Mouse (Mus musculus) heart, embryonic 13.5 days (tissue): ENCODE results near the gene Gm10409. TPM values are rescaled to one million over a fixed set of nuclear protein-coding genes. Genes with fewer than 3 reads are reported as not detected.
"Not testable (repeated sequence)": the region's sequence is repeated elsewhere in the genome, so short reads cannot be mapped to it uniquely, and the experiment has no call there.

ENCODE experiments used
- ATAC-seq: fragments of 200-750 bp; cut with Nextera tagmentation; 2 replicates; pipeline ENCODE4 v1.8.0; 2017; ENCODE audit warnings: moderate TSS enrichment; ENCODE audit not compliant: insufficient number of reproducible peaks, low FRiP score, low TSS enrichment; ENCODE audit errors: extremely low read depth
- H3K27ac ChIP-seq: fragments of 300-500 bp; sonication (generic); replicated peaks from 2 replicates; pipeline ENCODE4 v1.5.1; 2015; ENCODE audit warnings: moderate library complexity, mild to moderate bottlenecking, inconsistent platforms
- H3K27me3 ChIP-seq: fragments of 300-500 bp; sonication (generic); replicated peaks from 2 replicates; pipeline ENCODE4 v1.6.1; 2015; ENCODE audit warnings: mild to moderate bottlenecking, inconsistent platforms
- H3K36me3 ChIP-seq: fragments of 300-500 bp; sonication (generic); 2 replicates; pipeline ENCODE4 v1.6.1; 2015; ENCODE audit warnings: mild to moderate bottlenecking, inconsistent platforms
- H3K4me1 ChIP-seq: fragments of 300-500 bp; sonication (generic); 2 replicates; pipeline ENCODE4 v1.6.1; 2015; ENCODE audit warnings: inconsistent platforms
- H3K4me2 ChIP-seq: fragments of 300-500 bp; sonication (generic); 2 replicates; pipeline ENCODE4 v1.6.1; 2015; ENCODE audit warnings: inconsistent platforms, mild to moderate bottlenecking, moderate library complexity
- H3K4me3 ChIP-seq: fragments of 300-500 bp; sonication (generic); 2 replicates; pipeline ENCODE4 v1.5.1; 2015; ENCODE audit warnings: moderate library complexity, mild to moderate bottlenecking, inconsistent platforms
- H3K9ac ChIP-seq: fragments of 300-500 bp; sonication (generic); 2 replicates; pipeline ENCODE4 v1.6.1; 2015; ENCODE audit warnings: inconsistent platforms, mild to moderate bottlenecking, moderate library complexity
- H3K9me3 ChIP-seq: fragments of 300-500 bp; sonication (generic); 2 replicates; pipeline ENCODE4 v1.6.1; 2016; ENCODE audit warnings: inconsistent platforms
- WGBS: fragments of 180-500 bp; shearing (Covaris S2); methylation state at CpG from one replicate; pipeline ENCODE4 v1.1.7; 2015; ENCODE audit warnings: mixed read lengths; 5-methylcytosine and 5-hydroxymethylcytosine counted together
- polyA plus RNA-seq: library from polyadenylated mRNA; unstranded; fragments of >200 nt; fragmentation: Nextera tagmentation; extraction: Ambion mirVana; gene quantifications from 2 replicates; pipeline ENCODE4 v1.2.1, GENCODE M21; 2015

Gm10409 gene
- polyA plus RNA-seq, result 7.0 and 7.8 TPM in 2 replicates

DNA sequence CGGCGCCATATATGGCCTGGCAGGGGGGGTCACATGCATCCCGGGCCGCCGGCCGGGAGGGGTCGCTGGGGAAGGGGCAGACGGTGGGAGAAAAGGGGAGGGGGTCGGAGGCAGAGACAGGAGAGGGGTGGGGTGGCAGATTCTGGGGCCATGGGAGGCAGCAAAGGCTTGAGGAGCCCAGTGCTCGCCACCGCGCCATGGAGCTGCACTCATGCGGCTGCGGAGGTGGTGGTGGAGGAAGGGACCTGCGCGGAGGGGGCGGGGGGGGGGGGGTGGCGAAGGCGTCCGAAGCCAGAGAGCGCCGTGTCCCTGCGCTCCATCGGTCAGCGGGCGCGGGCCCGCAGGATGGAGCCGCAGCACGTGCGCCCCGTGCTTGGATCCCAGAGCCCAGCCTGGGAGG lies at the start of gene Gm10409:
Gene Gm10409 (plus strand): TSS at position 301 of the 400 bp plus-strand sequence.
- H3K27me3 ChIP-seq, result not testable (repeated sequence)

DNA sequence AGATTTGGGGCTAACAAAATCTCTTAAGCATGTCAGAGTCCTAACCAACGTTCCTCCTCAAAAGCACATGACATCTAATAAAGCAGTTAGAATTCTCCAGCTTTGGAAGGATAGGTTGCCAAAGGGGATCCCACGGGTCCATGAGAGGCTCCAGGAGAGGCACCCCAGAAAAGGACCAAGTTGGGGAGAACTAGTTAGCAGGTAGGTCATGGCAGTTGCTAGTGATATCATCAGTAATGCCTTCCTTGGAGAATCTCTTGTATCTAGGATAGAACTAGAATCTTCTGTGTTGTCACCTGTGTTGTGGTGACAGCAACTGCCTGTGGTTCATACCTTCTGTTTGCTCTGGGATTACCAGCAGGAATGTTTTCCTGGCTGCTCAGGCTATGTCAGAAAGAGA lies 17.6 kb upstream of the Gm10409 start, which contains the start of gene Gm10413:
Gene Gm10413 (plus strand): TSS at position 301 of the 400 bp plus-strand sequence.
- H3K36me3 ChIP-seq, H3K27ac ChIP-seq, ATAC-seq, H3K4me2 ChIP-seq, H3K27me3 ChIP-seq, H3K9me3 ChIP-seq, H3K9ac ChIP-seq, H3K4me3 ChIP-seq, H3K4me1 ChIP-seq: not testable (repeated sequence)
- no CpG with 5 or more reads among the region's 2 CpGs for WGBS

More for the DNA sequence above, at the start of gene Gm10409:
- not testable (repeated sequence) for H3K4me2 ChIP-seq, H3K36me3 ChIP-seq, ATAC-seq, H3K4me3 ChIP-seq, H3K27ac ChIP-seq, H3K9ac ChIP-seq, H3K4me1 ChIP-seq, H3K9me3 ChIP-seq
- no CpG with 5 or more reads among the region's 32 CpGs for WGBS

DNA sequence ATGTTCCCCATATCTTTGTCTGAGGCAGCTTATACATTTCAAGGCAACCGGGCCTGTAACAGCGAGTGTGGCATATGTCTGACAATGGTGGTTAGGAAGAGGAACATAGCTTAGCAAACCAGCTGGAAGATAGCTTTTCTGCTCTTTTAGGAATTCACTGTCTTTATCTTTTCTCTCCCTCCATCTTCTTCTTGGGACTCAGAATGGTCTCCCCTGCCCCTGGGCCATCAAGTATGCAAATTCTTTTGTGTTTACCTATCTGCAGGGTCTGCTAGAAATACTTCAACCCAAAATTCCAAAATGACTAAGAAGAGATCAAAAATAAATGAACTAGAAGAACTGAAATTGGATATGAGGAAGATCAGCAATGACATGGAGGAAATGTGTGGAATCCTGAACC lies 15.4 kb downstream of the Gm10409 start, which contains the start of gene Gm3005:
Gene Gm3005 (plus strand): TSS at position 301 of the 400 bp plus-strand sequence.
- not testable (repeated sequence) for H3K27me3 ChIP-seq, ATAC-seq, H3K4me2 ChIP-seq

DNA sequence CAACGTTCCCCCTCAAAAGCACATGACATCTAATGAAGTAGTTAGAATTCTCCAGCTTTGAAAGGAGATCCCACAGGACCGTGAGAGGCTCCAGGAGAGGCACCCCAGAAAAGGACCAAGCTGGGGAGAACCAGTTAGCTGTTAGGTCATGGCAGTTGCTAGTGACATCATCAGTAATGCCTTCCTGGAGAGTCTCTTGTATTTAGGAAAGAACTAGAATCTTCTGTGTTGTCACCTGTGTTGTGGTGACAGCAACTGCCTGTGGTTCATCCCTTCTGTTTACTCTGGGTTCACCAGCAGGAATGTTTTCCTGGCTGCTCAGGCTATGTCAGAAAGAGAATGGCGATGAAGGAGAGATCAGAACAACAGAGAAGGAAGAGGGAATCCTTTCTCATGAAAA lies 36.7 kb downstream of the Gm10409 start, which contains the start of gene Gm10408:
Gene Gm10408 (plus strand): TSS at position 301 of the 400 bp plus-strand sequence.
- WGBS, result no CpG with 5 or more reads among the region's 3 CpGs
- H3K4me2 ChIP-seq, H3K27ac ChIP-seq, H3K9ac ChIP-seq, H3K4me3 ChIP-seq, H3K27me3 ChIP-seq, H3K9me3 ChIP-seq, H3K4me1 ChIP-seq, H3K36me3 ChIP-seq, ATAC-seq: not testable (repeated sequence)

More for the DNA sequence above, 15.4 kb downstream of the Gm10409 start, which contains the start of gene Gm3005:
- not testable (repeated sequence) for H3K9me3 ChIP-seq, H3K36me3 ChIP-seq, H3K4me3 ChIP-seq, H3K9ac ChIP-seq, H3K27ac ChIP-seq, H3K4me1 ChIP-seq
- WGBS, result no CpG with 5 or more reads among the region's 2 CpGs

Other genes starting within 250 kb of the Gm10409 start
- not detected in 2 replicates for gene Gm5795, start 224.4 kb upstream of the Gm10409 start, polyA plus RNA-seq
- 32.7 and 39.3 TPM in 2 replicates for gene D830030K20Rik, start 204.1 kb upstream of the Gm10409 start, polyA plus RNA-seq
- not detected in 2 replicates for gene Gm2956, start 80.0 kb upstream of the Gm10409 start, polyA plus RNA-seq
- gene Gm10413, start 17.5 kb upstream of the Gm10409 start, polyA plus RNA-seq, result not detected in 2 replicates
- 14.6 and 15.8 TPM in 2 replicates for gene Gm3005, start 15.5 kb downstream of the Gm10409 start, polyA plus RNA-seq
- not detected in 2 replicates for gene Gm10408, start 36.8 kb downstream of the Gm10409 start, polyA plus RNA-seq
- gene Gm3012, start 221.9 kb downstream of the Gm10409 start, polyA plus RNA-seq, result not detected in 2 replicates
- gene Gm3020, start 239.4 kb downstream of the Gm10409 start, polyA plus RNA-seq, result 7.0 and 7.8 TPM in 2 replicates